Mouse (Mus musculus): ENCODE measurements around the gene Fam208b. TPM values are rescaled to one million over a fixed set of nuclear protein-coding genes. Genes with fewer than 3 reads are reported as not detected.

Gene Fam208b
- total RNA-seq (2015) (42.2 and 65.3 TPM in 2 replicates), total RNA-seq (2017) (24.7 and 37.0 TPM in 2 replicates)

- peak; percentile 94 for ATAC-seq (replicated peaks; ENCODE audit: poor library complexity)
Observed at GRCm38 (mm10) chr13:3610795-3611438, at the start of gene Fam208b. Fam208b (minus strand) TSS chr13:3611108.

- peak; percentile 76 for ATAC-seq (replicated peaks; ENCODE audit: poor library complexity)
Observed at GRCm38 (mm10) chr13:3659163-3660160, 48.6 kb upstream of the Fam208b start.

- no peak for ATAC-seq (replicated peaks; ENCODE audit: poor library complexity)
Observed at GRCm38 (mm10) chr13:3654432-3654831, 43.5 kb upstream of the Fam208b start.

DNA sequence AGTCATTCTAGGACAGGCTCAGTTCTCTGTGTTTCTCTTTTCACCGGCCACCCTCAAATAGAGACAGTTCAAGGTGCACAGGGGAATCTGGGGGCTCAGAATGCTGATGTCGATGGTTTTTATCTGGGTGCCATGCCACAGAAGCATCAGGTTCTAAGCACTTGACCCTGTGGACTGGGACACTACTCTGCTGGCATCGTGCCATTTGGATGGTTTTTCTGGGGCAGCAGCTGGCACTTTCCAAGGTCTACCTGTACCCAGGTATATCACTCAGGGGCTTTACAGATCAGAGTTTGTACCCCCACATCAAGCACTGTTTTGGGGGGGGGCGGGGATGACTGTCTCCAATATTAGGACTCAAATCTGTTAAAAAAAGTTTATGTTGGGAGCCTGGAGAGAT is 39.7 kb upstream of the Fam208b start:
- ATAC-seq (replicated peaks; ENCODE audit: poor library complexity), result no peak

GRCm38 (mm10) chr13:3646566-3646965 is 35.7 kb upstream of the Fam208b start:
- ATAC-seq (replicated peaks; ENCODE audit: poor library complexity), result no peak

GRCm38 (mm10) chr13:3645919-3646318 is 35.0 kb upstream of the Fam208b start:
- no peak for ATAC-seq (replicated peaks; ENCODE audit: poor library complexity)

DNA sequence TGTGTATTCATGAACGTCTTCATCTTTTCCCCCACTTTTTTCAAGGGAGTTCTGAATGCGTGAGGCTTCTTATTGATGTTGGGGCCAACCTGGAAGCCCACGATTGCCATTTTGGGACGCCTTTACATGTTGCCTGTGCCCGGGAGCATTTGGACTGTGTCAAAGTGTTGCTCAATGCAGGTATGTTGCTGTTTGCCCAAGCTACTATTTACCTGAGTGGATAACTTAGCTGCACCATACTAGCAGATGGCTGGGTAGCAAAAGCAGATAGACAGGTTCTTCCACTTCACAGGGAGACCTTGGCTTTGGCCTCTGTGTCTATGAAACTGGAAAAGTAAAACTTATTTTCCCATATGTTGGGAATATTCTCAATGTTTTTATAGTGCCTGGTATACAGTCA is 34.0 kb upstream of the Fam208b start:
- no peak for ATAC-seq (replicated peaks; ENCODE audit: poor library complexity)

DNA sequence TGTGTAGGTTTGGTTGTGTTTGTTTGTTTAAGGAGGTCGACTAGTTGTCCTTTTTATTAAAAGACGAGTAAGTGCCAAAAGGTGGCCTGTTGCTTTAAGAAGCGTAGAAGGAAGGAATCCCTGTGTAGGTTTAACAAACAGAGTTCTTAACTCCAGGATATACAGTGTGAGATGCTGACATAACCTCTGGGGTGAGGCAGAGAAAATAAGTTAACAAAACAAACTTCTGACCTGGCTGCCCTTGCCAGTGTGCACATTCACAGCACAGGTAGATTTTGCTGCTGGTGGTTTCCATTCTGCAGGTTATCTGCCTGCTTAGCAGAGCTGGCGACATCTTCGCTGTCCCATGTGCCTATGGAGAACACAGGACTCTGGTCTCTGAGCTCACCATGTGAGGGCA is 31.6 kb upstream of the Fam208b start:
- no peak for ATAC-seq (replicated peaks; ENCODE audit: poor library complexity)

DNA sequence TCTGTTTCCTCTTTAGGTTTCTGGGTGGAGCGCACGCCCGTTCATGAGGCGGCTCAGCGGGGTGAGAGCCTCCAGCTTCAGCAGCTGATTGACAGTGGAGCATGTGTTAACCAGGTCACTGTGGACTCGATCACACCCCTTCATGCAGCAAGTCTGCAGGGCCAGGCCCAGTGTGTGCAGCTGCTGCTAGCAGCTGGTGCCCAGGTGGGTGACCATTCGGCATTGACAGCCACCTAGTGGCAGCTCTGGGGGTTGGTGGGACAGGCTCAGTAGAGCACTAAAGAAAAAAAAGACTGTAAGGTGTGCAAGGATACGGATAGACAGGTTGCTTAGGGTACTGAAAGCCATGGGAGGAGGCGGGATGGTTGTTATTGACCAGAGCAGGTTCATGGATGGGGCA is 31.1 kb upstream of the Fam208b start:
- peak; percentile 87 for ATAC-seq (replicated peaks; ENCODE audit: poor library complexity)

DNA sequence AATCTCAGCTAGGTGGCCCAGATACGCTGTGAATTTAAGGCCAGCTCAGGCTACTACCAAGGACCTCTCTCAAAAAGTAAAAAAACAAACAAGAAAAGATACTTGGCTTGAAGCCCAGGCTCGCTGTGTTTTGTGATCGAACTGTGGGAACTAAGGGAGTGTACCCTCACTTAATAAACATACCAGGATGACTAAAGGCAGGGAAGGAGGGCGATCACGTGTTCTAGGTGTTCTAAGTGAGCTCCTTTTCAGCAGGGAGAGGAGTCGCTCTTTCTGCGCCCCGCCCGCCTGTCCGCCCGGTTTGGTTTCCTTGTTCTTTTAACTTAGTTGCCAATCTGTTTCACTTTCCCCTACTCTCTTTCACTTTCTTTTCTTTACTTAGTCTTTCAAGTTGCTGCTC is 25.9 kb upstream of the Fam208b start:
- ATAC-seq (replicated peaks; ENCODE audit: poor library complexity), result peak; percentile 55

DNA sequence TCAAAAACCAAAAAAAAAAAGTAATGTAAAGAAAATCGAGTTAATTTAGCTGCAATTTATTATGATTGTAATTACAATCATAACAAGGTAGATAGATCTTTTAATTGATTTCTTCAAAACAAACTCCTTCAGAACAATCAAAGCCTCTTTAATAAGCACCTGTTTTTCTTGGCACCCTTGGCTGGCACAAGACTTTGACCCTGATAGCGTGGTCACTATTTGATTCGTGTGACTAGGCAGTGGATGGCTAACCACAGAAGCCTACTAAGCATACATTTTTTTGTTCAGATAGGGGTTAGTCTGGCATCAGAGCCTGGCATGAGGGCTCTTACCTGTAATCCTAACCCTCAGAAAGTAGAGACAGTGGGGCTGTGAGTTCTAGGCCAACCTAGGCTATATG is 24.2 kb upstream of the Fam208b start:
- ATAC-seq (replicated peaks; ENCODE audit: poor library complexity), result no peak

GRCm38 (mm10) chr13:3633895-3634811 is 23.2 kb upstream of the Fam208b start, which contains the start of gene Asb13:
Asb13 (plus strand) TSS chr13:3634032.
- peak; percentile 92 for ATAC-seq (replicated peaks; ENCODE audit: poor library complexity)

DNA sequence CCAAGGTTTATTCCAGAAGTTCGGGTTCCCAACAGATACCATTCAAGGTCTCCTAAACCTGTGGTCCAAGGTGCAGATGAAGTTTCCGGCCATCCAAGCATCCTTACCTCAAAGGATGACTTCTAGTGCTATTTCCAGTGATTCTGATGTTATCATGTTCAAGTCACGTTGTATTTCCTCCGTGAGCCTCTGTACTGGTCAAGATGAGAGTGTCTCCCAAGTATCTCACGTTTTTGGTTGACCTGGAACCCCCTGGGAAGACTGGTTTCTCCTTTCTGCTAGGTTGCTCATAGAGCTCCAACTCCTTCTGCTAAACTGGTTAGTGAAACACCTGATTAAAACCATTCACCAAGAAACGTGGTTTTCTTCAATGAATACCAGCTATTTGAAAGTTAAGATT is 22.2 kb upstream of the Fam208b start:
- no peak for ATAC-seq (replicated peaks; ENCODE audit: poor library complexity)

- ATAC-seq (replicated peaks; ENCODE audit: poor library complexity), result no peak
Observed at GRCm38 (mm10) chr13:3632551-3632950, 21.6 kb upstream of the Fam208b start.

DNA sequence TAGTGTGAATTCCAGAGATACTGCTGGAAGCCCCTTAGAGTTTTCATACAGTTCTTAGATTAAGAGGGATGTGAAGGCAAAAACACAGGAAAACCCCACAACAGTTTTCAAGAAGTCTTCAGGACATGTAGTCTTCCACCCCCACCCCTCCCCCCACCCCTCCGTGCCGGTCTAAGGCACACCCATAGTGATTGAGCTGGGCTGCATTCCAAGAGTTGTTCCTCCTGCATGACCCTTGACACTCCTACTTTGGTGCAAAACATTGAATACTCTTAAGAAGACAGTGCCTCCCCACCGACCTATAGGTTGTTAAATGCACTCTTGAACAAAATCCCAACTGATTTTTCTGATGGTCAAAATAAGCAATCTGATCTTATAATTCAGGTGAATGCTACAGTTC is 17.2 kb upstream of the Fam208b start:
- no peak for ATAC-seq (replicated peaks; ENCODE audit: poor library complexity)

DNA sequence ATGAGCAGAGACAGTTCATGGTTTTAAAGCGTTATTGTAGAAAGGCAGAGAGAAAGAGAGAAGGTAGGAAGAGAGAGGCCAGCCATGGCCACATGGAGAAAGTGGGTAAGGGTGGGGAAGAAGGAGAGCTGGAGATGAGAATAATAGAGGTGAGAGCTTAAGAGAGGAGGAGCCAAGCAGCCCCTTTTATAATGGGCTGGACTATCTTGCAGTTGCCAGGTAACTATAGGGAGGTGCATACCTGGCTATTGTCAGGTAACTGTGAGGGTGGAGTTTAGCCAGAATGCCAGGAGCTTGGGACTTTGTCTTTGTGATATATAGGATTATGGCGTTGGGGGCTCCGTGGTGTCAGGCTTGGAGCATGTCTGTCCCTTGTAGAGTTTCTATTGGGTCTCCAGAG is 16.2 kb upstream of the Fam208b start:
- no peak for ATAC-seq (replicated peaks; ENCODE audit: poor library complexity)

DNA sequence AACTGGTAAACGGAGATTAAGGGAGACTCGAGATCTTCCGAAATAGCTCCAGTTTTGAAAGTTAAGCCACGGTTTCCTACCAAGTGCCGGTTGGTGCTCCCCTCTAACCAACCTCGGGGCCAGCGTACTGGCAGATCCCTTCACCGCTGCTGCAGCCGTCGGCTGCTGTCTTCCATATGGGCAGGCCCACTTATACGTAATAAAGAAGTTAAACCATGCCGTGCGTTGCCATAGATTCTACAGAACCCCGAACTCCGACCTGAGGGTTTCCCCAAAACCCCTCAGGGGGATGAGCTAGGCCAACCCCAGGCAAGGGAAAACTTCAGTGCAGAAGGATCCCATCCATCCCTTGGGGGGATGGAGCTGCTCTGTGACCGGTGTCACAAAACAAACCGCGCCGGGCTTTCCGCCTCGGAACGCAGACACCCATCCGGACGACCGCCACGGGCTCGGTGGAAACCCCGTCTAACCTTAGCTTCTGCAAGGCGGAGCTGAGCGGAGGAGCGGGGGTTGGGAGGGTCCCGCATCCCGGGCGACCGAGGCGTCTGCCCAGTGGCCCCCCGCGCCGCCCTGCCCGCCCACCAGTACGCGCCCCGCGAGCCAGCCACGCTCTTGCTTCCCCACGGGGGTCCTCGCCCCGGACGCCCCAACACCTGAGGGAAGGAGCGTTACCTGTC is 652 bp downstream of the Fam208b start:
- peak; percentile 50 for ATAC-seq (replicated peaks; ENCODE audit: poor library complexity)

- no peak for ATAC-seq (replicated peaks; ENCODE audit: poor library complexity)
Observed at GRCm38 (mm10) chr13:3609780-3610117, 1.2 kb downstream of the Fam208b start.

DNA sequence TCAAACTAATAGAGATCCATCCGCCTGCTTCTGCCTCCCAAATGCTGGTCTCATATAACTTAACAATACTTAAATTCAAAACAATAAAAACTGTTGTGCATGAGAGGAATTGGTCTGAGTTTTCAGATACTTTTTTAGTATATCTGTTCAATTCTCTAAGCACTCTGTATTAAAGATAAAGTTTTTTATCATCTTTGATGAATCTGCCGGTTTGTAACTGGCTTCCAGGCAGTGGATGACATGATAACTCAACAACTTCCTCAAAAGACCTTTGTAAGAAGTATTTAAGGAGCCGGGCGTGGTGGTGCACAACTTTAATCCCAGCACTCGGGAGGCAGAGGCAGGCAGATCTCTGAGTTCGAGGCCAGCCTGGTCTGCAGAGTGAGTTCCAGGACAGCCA is 14.7 kb downstream of the Fam208b start:
- ATAC-seq (replicated peaks; ENCODE audit: poor library complexity), result no peak

GRCm38 (mm10) chr13:3594311-3594710 is 16.6 kb downstream of the Fam208b start:
- ATAC-seq (replicated peaks; ENCODE audit: poor library complexity), result no peak

Data from megakaryocyte progenitor cell, adult 5-6 weeks (primary cell).